Mouse (Mus musculus) midbrain, embryonic 16.5 days (tissue): Measurements from ENCODE around the gene Cdkal1. TPM values are rescaled to one million over a fixed set of nuclear protein-coding genes. Genes with fewer than 3 reads are reported as not detected.

ENCODE experiments used
- ATAC-seq: fragments of 200-750 bp; cut with Nextera tagmentation; 2 replicates; pipeline ENCODE4 v1.8.0; 2017; ENCODE audit warnings: moderate TSS enrichment
- H3K27ac ChIP-seq: fragments of 300-500 bp; sonication (generic); 2 replicates; pipeline ENCODE4 v1.5.1; 2014; ENCODE audit warnings: mild to moderate bottlenecking, low read length, mixed read lengths
- H3K27me3 ChIP-seq: fragments of 300-500 bp; sonication (generic); 2 replicates; pipeline ENCODE4 v1.6.1; 2014; ENCODE audit warnings: low read depth, low read length, mixed read lengths; ENCODE audit not compliant: control insufficient read depth, insufficient read depth
- H3K36me3 ChIP-seq: fragments of 300-500 bp; sonication (generic); 2 replicates; pipeline ENCODE4 v1.6.1; 2014; ENCODE audit warnings: mild to moderate bottlenecking, low read length, moderate library complexity, mixed read lengths; ENCODE audit not compliant: control insufficient read depth, insufficient read depth
- H3K4me1 ChIP-seq: fragments of 300-500 bp; sonication (generic); 2 replicates; pipeline ENCODE4 v1.6.1; 2014; ENCODE audit warnings: mild to moderate bottlenecking, low read length, mixed read lengths; ENCODE audit not compliant: control insufficient read depth, insufficient read depth
- H3K4me2 ChIP-seq: fragments of 300-500 bp; sonication (generic); 2 replicates; pipeline ENCODE4 v1.6.1; 2014; ENCODE audit warnings: mild to moderate bottlenecking, low read length, mixed read lengths
- H3K4me3 ChIP-seq: fragments of 300-500 bp; sonication (generic); 2 replicates; pipeline ENCODE4 v1.5.1; 2014; ENCODE audit warnings: low read depth, mild to moderate bottlenecking, low read length, moderate library complexity, mixed read lengths
- H3K9ac ChIP-seq: fragments of 300-500 bp; sonication (generic); 2 replicates; pipeline ENCODE4 v1.6.1; 2014; ENCODE audit warnings: low read depth, low read length, mixed read lengths
- H3K9me3 ChIP-seq: fragments of 300-500 bp; sonication (generic); replicated peaks from 2 replicates; pipeline ENCODE4 v1.6.1; 2014; ENCODE audit warnings: mild to moderate bottlenecking, low read length, mixed read lengths; ENCODE audit not compliant: control insufficient read depth, poor library complexity, severe bottlenecking
- WGBS: fragments of 180-500 bp; shearing (Covaris S2); extraction: QIAGEN DNeasy Blood & Tissue Kit; methylation state at CpG from one replicate; pipeline ENCODE4 v1.1.7; 2014; 5-methylcytosine and 5-hydroxymethylcytosine counted together
- polyA plus RNA-seq: library from polyadenylated mRNA; unstranded; fragments of >200 nt; fragmentation: Nextera tagmentation; extraction: Ambion mirVana; gene quantifications from 2 replicates; pipeline ENCODE4 v1.2.1, GENCODE M21; 2015

Gene Cdkal1
- polyA plus RNA-seq, 1 experiment from 2014 or later: 21.4 TPM

DNA sequence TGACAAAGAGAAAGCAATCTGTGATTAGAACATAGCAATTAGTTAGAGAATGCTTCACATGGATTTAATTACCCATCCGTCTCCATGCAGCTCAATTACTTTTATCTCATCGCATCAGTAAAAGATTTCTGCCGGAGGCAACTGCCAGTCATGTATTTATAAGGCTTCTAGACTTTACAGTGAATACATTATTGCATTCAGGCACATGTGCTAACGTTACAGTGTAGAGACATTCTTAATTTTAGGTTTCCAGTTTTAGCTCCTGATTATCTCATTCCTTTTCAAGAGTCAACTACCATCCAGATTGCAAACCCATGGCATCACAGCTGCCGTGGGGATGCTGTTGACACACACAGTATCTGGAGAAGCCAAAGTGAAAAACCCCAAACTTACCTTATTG lies 289.8 kb downstream of the Cdkal1 start:
- Histone ChIP-seq H3K27ac (peak overlapping the region; percentile 6; the same call in 1 of the 2 replicates), H3K27me3 (no peaks in the 10 kb centered on the region), H3K4me3 (no peak overlapping the region), H3K9ac (no peak overlapping the region), H3K4me2 (no peak overlapping the region), H3K4me1 (peaks cover 4% of the 10 kb centered on the region; the same call in 1 of the 2 replicates), H3K9me3 (no peaks in the 10 kb centered on the region), H3K36me3 (no peaks in the 10 kb centered on the region)
- ATAC-seq: peak; percentile 71; the same call in 1 of the 2 replicates
- 35% methylated on average over 5 of the region's 5 CpGs for WGBS

DNA sequence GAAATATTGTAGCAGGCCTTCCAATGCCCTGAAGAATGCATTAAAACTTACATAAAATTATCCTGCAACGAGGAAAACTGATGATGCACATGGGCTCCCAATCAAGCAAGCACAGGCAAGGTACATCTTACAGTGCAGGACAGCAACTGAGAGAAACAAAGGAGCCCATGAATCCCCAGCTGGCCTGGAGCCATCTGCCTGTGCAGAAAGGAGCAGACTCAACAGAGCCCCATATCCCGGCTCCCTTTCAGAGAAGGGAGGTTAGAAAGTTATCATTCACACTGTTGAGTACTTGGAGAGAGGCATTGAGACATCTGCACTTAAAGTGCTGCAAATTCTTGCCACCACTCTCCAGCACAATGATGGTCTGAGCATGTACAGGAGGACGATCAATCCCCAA lies 296.3 kb downstream of the Cdkal1 start:
- Histone ChIP-seq H3K36me3 (no peaks in the 10 kb centered on the region), H3K9ac (no peak overlapping the region), H3K4me3 (no peak overlapping the region), H3K4me1 (no peaks in the 10 kb centered on the region), H3K9me3 (no peaks in the 10 kb centered on the region), H3K27ac (no peak overlapping the region), H3K4me2 (no peak overlapping the region), H3K27me3 (no peaks in the 10 kb centered on the region)
- ATAC-seq: no peak
- WGBS: 67% methylated on average over 3 of the region's 3 CpGs

DNA sequence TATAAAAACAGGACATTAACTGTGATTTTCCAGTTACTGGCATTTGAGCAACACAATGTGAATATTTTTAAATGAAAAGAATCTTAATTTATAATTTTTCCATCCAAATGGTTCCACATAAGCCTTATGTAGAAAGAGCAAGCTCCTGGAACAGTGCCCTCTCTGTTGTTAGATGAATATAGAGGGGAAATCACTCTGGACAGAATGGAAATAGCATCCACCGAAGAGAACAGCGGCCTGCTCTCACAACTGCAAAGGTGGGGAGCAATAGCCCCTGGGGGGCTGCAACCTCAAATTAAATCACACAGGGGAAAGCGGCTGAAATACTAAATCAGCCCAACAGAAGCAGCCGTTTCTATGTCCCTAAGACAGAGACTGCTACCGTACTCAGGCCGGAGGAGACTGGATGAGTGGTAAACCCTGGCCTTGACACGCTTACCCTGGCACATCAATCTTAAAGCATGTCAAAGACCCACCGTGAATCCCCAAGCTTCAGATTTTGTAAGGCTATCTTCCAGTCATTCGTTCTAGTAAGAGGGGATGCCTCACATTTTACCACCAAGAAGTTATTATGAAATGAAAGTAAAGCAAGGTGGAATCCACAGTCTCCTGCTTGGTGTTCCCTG lies 300.2 kb downstream of the Cdkal1 start:
- WGBS: 66% methylated on average over 9 of the region's 9 CpGs
- Histone ChIP-seq H3K27me3 (no peaks in the 10 kb centered on the region), H3K36me3 (no peaks in the 10 kb centered on the region), H3K27ac (no peak overlapping the region), H3K4me2 (no peak overlapping the region), H3K9ac (no peak overlapping the region), H3K9me3 (no peaks in the 10 kb centered on the region), H3K4me1 (no peaks in the 10 kb centered on the region), H3K4me3 (no peak overlapping the region)
- ATAC-seq: 0 out of 2 replicates have a peak, but pooled peaks have one; percentile 44

- no peak overlapping the region for H3K27ac ChIP-seq
- no peak overlapping the region for H3K9ac ChIP-seq
- no peaks in the 10 kb centered on the region for H3K27me3 ChIP-seq
- no peak for ATAC-seq
- H3K4me1 ChIP-seq: no peaks in the 10 kb centered on the region
- H3K9me3 ChIP-seq: no peaks in the 10 kb centered on the region
- no peaks in the 10 kb centered on the region for H3K36me3 ChIP-seq
- no peak overlapping the region for H3K4me3 ChIP-seq
- no peak overlapping the region for H3K4me2 ChIP-seq
These were observed 301.7 kb downstream of the Cdkal1 start for GRCm38 (mm10) chr13:29553792-29554191.

DNA sequence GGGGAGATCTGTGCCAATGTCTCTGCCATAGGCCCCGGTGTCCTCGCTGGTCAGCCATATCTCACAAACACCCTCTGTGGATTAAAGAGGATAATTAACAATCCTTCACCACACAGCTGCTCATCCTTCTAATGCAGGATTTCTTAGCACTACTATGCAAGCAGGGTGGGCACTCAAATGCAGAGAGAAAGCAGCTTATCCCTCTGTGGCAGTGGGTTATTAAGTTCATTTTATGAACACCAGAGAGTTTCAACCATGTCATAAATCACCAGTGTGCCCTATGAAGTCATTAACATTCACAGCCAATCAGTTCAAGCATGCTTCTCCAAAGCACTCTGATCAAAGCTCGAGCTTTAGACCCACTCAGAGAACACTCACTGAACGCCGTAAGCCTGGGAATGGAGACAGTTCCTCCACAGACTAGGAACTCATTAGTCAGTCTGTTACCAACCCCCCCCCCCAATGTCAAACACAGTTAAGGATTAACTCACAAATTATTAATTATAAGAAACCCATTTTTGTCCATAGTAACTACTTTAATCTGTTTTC lies 303.1 kb downstream of the Cdkal1 start:
- 52% methylated on average over 5 of the region's 5 CpGs for WGBS
- ATAC-seq: peak; percentile 66
- no peak overlapping the region for H3K27ac ChIP-seq

GRCm38 (mm10) chr13:29550886-29551285 lies 304.6 kb downstream of the Cdkal1 start:
- H3K4me2 ChIP-seq: no peak overlapping the region
- no peak overlapping the region for H3K9ac ChIP-seq
- no peak for ATAC-seq
- no peaks in the 10 kb centered on the region for H3K36me3 ChIP-seq
- H3K9me3 ChIP-seq: no peaks in the 10 kb centered on the region
- WGBS: 67% methylated on average over 1 of the region's 1 CpGs
- H3K4me3 ChIP-seq: no peak overlapping the region
- no peak overlapping the region for H3K27ac ChIP-seq
- no peaks in the 10 kb centered on the region for H3K4me1 ChIP-seq
- no peaks in the 10 kb centered on the region for H3K27me3 ChIP-seq

More for the DNA sequence above, 303.1 kb downstream of the Cdkal1 start:
- Histone ChIP-seq H3K4me1 (no peaks in the 10 kb centered on the region), H3K27me3 (no peaks in the 10 kb centered on the region), H3K9ac (no peak overlapping the region), H3K4me3 (no peak overlapping the region), H3K36me3 (no peaks in the 10 kb centered on the region), H3K4me2 (no peak overlapping the region), H3K9me3 (no peaks in the 10 kb centered on the region)

DNA sequence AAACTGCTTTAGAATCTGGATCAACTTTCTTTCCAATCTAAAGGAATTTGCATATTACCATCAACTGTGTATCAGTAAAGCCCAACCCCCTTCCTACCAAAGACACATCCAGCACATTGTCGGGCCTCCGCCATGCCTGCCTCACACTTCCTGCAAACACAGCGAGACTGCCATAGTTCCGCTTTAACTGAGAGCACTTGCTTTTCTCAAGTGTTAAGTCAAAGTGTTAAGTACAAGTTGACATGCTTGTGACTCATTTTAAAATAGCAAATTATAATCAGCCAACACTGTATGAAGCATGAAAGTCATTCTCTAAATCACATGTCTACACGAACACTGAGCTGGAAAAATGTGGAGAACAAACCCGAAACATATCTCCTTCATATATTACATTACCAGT lies 305.3 kb downstream of the Cdkal1 start:
- ATAC-seq: no peak
- no peak overlapping the region for H3K27ac ChIP-seq

GRCm38 (mm10) chr13:29549761-29550160 lies 305.7 kb downstream of the Cdkal1 start:
- no peak overlapping the region for H3K27ac ChIP-seq
- H3K27me3 ChIP-seq: no peaks in the 10 kb centered on the region
- no peaks in the 10 kb centered on the region for H3K4me1 ChIP-seq
- WGBS: 67% methylated on average over 2 of the region's 2 CpGs
- H3K9ac ChIP-seq: no peak overlapping the region
- no peaks in the 10 kb centered on the region for H3K36me3 ChIP-seq
- H3K4me3 ChIP-seq: no peak overlapping the region
- ATAC-seq: no peak
- H3K9me3 ChIP-seq: no peaks in the 10 kb centered on the region
- no peak overlapping the region for H3K4me2 ChIP-seq

More for the DNA sequence above, 305.3 kb downstream of the Cdkal1 start:
- Histone ChIP-seq H3K36me3 (no peaks in the 10 kb centered on the region), H3K4me1 (no peaks in the 10 kb centered on the region), H3K27me3 (no peaks in the 10 kb centered on the region), H3K9ac (no peak overlapping the region), H3K4me2 (no peak overlapping the region), H3K4me3 (no peak overlapping the region), H3K9me3 (no peaks in the 10 kb centered on the region)
- 92% methylated on average over 6 of the region's 6 CpGs for WGBS

DNA sequence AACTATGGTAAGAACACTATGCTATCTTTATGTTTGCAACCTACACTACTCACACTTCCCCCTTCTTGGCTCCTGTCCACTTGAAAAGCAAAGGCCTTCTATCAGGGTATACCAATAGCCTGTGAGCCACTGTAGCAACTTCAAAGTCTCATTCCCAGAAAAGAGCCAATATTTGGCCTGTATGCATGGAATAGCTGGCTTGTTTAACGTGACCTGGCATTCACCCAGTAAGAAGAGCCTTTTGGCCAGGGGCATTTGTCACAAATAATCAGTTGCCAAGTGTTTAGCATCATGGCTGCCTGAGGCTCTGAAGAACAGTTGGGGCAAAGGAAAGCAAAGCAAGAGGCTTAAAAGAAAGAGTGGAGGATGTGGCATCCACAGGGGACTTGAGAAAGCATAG lies 317.6 kb downstream of the Cdkal1 start:
- no peaks in the 10 kb centered on the region for H3K27me3 ChIP-seq
- H3K27ac ChIP-seq: no peak overlapping the region
- no peak overlapping the region for H3K4me2 ChIP-seq
- no peak for ATAC-seq
- no peaks in the 10 kb centered on the region for H3K9me3 ChIP-seq
- no peak overlapping the region for H3K9ac ChIP-seq
- no peaks in the 10 kb centered on the region for H3K4me1 ChIP-seq
- no peak overlapping the region for H3K4me3 ChIP-seq
- WGBS: 65% methylated on average over 1 of the region's 1 CpGs
- H3K36me3 ChIP-seq: no peaks in the 10 kb centered on the region
